Mouse (Mus musculus) adrenal gland (tissue): Measurements from ENCODE around the gene Smtnl2.
"Not testable (repeated sequence)": the region's sequence is repeated elsewhere in the genome, so short reads cannot be mapped to it uniquely, and the experiment has no call there.

Source experiments
- intact Hi-C: fragments of 180-260 bp; cut with DNase I; formaldehyde crosslinking; loops from one replicate; pipeline ENCODE4 v1.15.1; 2025
- long read RNA-seq, 2 experiments: library from polyadenylated mRNA; unstranded; transcript quantifications; one replicate each; pipeline ENCODE4 v2.0.0; 2020; ENCODE audit warnings: borderline replicate concordance in 1 of 2; ENCODE audit not compliant: insufficient replicate concordance in 1 of 2

The Smtnl2 gene
- long read RNA-seq, experiment 1, partial matches to known transcripts = 1 of 1 reads
- long read RNA-seq, experiment 1, other reads (novel, unspliced or antisense) = 0 of 1 reads
- long read RNA-seq, experiment 2 = 0 reads

DNA sequence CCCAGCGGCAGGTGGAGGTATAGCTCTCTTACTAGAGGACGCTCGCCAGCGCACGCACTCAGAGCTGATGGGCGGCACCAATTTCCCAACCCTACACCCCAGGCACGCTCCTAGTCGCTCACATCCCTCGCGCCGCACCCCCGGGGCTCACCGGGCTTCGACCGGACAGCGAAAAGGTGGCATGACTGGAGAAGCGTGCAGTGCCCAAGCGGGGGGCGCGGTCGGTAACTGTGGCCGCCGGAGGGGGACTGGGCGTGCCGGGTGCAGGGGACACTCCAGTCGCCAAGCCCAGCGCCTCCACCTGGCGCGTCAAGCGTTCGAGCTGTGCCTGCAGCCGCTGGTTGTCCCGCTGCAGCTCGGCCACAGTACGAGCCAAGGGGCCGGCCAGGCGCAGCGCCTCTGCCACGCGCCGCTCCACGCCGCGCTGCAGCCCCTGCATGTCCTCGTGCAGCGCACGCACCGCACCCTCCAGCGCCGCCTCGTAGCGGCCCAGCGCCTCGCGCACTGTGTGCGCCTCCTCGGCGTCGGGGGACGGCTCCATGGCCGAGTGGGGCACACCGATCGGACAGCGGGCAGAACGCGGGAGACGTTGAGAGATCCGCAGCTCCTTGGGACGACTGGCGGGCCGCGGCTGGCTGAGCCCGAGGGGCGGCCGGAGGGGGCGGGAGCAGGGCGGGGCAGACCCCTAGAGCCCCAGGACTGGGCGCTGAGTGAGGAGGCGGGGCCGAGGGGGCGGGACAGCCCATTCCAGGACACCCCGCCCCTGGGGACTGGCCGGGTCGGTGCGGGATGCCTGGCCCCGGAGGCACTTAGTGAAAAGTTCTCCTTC, at the start of gene Smtnl2:
Gene Smtnl2, minus strand, starts transcription at position 621 of the 829 bp plus-strand sequence.
- intact Hi-C loops = no loop called here

- intact Hi-C loops = no loop called here
These were observed 47.0 kb upstream of the Smtnl2 start for GRCm38 (mm10) chr11:72458502-72458901.

- intact Hi-C loops = no loop called here
These were observed 46.5 kb upstream of the Smtnl2 start for GRCm38 (mm10) chr11:72457995-72458496.

GRCm38 (mm10) chr11:72455694-72456093, 44.2 kb upstream of the Smtnl2 start:
- intact Hi-C loops = no loop called here

DNA sequence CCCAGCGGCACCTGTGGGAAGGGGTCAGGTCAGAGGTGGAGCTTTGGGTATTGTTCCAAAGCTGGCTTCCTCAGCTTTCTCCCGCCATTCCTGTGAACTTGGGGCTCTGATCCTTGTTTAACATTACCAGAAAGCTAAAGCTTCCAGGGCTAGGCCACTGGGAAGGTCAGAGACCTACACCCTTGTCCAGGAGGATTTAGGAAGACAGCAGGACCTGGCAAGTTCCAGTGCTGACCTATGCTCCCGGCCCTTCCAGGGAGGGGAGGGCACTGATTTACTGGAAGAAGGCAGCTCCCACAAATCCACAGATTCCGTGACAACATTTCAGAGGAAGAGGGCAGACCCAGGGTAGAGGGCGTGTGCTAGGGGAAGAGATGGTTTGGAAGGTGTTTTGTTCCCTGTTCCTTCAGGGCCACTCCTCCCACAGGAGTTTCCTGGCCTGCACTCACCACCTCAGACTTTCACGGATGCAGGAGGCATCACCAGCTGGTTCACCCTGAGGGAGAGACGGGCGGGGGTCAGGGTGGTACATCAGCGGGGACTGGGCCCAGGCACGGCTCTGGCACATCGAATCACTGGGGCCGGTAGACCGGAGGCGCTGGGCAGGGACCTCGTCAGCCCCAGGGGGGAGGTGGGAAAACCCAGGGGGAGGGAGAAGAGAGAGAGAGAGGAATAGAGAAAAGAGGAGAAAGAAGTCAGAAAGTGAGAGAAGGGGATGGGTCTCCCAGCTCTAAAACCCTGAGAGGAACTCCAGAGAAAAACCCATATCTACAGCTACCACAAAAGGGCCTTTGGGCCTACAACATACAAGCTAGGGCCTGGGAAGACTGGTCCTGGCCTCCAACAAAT, 41.8 kb upstream of the Smtnl2 start:
- intact Hi-C loops = no loop called here

DNA sequence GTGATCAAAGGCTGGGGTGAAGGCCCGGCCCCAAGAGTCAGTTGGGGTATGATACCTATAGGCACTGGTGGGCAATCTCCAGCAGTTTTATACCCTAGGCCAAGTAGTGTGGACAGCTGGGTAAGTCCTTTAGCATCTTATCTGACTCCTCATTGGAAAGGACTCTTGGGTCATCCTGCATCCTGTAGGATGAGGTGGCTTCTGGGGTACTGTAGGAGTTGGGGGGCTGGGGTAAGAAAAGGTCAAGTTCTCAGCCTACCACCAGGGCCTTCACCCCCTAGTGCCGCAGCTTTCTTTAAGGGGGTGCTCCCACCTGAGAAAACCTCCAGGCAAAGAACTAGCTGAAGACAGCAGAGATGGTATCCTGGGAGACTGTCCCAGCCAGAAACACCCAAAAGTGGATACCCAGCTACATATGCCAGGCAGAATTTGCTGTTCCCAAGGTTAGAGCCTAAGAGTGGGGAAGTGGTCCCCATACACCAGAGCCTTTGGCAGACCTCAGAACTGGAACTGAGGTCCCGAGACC, 40.7 kb upstream of the Smtnl2 start:
- intact Hi-C loops = no loop called here

- intact Hi-C loops = loop anchor here (5.0 kb wide), 1 partner anchor 40 kb away; the partner anchor contains the start of gene Spns2
These were observed 36.0 kb upstream of the Smtnl2 start for GRCm38 (mm10) chr11:72447475-72447874.

- intact Hi-C loops = loop anchor here (5.0 kb wide), 1 partner anchor 41 kb away; the partner anchor contains the start of gene Spns2
These were observed 35.0 kb upstream of the Smtnl2 start for GRCm38 (mm10) chr11:72446311-72447105.

DNA sequence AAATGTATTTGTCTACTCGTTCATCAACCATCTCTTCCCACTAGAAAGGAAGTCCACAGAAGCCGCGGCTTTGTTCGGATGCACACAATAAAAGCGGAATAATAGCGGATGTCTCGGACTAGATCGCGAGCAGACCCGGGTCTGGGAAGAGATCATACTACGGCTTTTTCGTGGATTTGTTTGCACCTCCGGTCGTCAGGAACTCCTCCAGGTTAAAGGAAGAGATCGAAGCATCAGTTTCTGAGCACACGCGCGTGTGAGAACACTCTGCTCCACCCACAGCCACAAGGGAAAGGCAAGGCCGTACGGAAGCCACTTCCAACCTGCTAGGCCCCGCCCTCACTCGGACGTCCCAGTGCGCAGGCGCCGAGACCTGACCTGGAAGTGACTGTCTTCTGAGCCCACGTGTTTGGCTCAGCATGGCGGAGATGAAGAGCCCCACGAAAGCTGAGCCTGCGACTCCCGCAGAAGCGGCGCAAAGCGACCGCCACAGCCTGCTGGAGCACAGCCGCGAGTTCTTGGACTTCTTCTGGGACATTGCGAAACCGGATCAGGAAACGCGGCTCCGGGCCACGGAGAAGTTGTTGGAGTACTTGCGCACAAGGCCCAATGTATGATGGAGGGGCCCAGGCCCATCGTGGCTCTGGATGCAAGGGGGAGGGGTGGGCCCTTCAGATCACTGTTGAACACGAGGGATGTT, 29.6 kb upstream of the Smtnl2 start, which contains the start of gene Mybbp1a:
Gene Mybbp1a, plus strand, starts transcription at position 391 of the 700 bp plus-strand sequence.
- intact Hi-C loops = no loop called here

GRCm38 (mm10) chr11:72440597-72440964, 29.1 kb upstream of the Smtnl2 start:
- intact Hi-C loops = not testable (repeated sequence)

- intact Hi-C loops = no loop called here
These were observed 26.9 kb upstream of the Smtnl2 start for GRCm38 (mm10) chr11:72438411-72438810.

- intact Hi-C loops = no loop called here
These were observed 25.5 kb upstream of the Smtnl2 start for GRCm38 (mm10) chr11:72436756-72437650.

DNA sequence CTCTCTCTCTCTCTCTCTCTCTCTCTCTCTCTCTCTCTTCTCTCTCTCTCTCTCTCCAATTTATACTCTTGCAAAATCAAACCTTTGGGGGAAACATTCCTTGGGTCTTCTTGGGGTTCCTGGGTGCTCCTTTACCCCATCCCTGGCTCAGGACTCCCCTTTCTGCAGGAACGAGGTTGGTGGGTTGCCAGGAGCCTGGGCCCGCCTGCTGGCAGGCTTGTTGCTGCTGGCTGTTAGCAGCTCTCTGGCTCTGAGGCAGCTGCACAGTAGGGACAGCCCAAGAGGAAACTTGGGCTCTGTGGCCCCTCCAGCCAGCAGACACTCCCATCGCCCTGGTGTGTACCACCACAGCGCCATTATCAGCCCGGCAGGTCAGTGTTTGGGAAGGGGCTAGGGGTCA, 24.8 kb upstream of the Smtnl2 start:
- intact Hi-C loops = no loop called here

GRCm38 (mm10) chr11:72435694-72436045, 24.2 kb upstream of the Smtnl2 start:
- intact Hi-C loops = no loop called here

DNA sequence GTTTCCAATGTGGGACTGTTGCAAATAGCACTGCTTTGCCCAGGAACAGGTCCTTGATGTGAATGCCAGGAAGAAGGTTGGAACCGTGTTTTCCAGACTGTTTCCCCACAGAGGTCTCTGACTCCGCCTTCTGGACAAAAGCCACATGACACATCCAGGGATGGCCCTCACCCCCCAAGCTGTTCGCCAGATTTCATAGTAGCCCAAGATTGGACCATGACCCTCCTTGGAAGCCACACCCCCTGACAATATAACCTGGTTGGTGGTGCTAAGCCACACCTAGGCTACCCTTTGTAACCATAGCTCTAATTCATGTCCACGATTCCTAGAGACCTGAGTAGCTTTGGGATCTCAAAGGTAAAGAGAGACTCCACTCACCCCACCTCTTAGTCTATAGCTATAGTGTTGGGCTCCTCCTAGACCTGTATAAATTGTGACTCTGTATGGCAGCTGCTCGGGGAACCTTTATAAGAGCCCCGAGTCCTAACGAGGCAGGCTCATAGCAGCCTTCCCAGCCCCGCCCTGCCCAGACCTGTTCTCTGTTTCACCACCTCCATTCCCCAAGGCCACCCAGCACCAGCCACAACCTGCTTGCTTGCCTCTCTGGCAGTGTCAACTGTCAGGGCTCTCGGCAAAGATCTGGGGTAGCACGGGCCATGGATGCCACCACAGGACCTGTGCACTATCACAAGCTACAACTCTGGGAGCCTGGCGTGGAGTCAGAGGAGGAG, 23.6 kb upstream of the Smtnl2 start, which contains the start of gene Ggt6:
Gene Ggt6, plus strand, starts transcription at position 564 of the 731 bp plus-strand sequence.
- intact Hi-C loops = loop anchor here (5.0 kb wide), 1 partner anchor 127 kb away; no protein-coding TSS in a partner anchor

GRCm38 (mm10) chr11:72430311-72431068, 19.0 kb upstream of the Smtnl2 start:
- intact Hi-C loops = loop anchor here (5.0 kb wide), 1 partner anchor 132 kb away; no protein-coding TSS in a partner anchor

DNA sequence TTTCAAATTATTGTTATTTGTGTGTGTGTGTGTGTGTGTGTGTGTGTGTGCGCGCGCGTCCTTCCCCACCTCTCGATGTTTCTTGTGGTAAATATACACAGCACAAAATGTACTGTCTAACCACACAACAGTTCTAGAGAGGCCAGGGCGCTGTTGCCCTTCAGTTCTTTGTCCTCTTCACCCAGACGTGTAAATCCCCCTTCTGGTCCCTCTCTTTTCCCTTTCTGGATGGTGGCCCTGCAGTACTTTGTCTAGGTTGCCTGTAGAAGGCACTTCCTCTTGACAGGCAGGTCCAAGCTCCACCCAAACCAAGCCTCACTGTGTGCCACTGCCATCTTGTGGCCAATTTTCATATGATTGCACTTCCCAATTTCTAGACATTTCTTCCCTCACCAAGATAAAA, 17.8 kb upstream of the Smtnl2 start:
- intact Hi-C loops = loop anchor here (2.0 kb wide), 3 partner anchors 74 to 204 kb away; no protein-coding TSS in a partner anchor
